Mouse (Mus musculus) ES-E14 (cell line): ENCODE measurements around the gene Stub1.

Experiments
- CHD2 ChIP-seq: IDR thresholded peaks from 2 replicates; pipeline ENCODE4 v1.6.1; 2014; ENCODE audit warnings: mild to moderate bottlenecking, low read depth, low read length, inconsistent platforms
- HCFC1 ChIP-seq: IDR thresholded peaks from 2 replicates; pipeline ENCODE4 v1.6.1; 2012; ENCODE audit warnings: low read length, inconsistent platforms, borderline replicate concordance; ENCODE audit not compliant: insufficient read depth
- MAFK ChIP-seq: IDR thresholded peaks from 2 replicates; pipeline ENCODE4 v1.6.1; 2014; ENCODE audit warnings: mild to moderate bottlenecking, low read depth, low read length, inconsistent platforms; ENCODE audit not compliant: insufficient read depth
- ZC3H11A ChIP-seq: IDR thresholded peaks from 2 replicates; pipeline ENCODE4 v1.6.1; 2012; ENCODE audit warnings: low read depth, mild to moderate bottlenecking, inconsistent platforms, low read length, borderline replicate concordance
- ZNF384 ChIP-seq: IDR thresholded peaks from 2 replicates; pipeline ENCODE4 v1.6.1; 2012; ENCODE audit warnings: low read depth, low read length, inconsistent platforms

- TF ChIP-seq ZNF384 (no peak), ZC3H11A (no peak), CHD2 (no peak), HCFC1 (no peak), MAFK (no peak)
Observed at GRCm38 (mm10) chr17:25840519-25840918, 7.3 kb upstream of the Stub1 start.
